Mouse (Mus musculus) duodenum, adult 2 months (tissue): Measurements from ENCODE around the gene Doxl2. TPM values are rescaled to one million over a fixed set of nuclear protein-coding genes. Genes with fewer than 3 reads are reported as not detected.

ENCODE experiments used
- polyA plus RNA-seq: library from polyadenylated mRNA; depleted of rRNA; stranded (reverse); fragments of >200 nt; gene quantifications from 2 replicates; pipeline ENCODE4 v1.2.3, GENCODE M21; 2012; ENCODE audit warnings: low replicate concordance; rRNA removed

Gene Doxl2
- not detected in 2 replicates for polyA plus RNA-seq

GRCm38 (mm10) chr6:48974663-48975062 lies at the start of gene Doxl2:
Gene Doxl2, plus strand, starts transcription at chr6:48974963.

GRCm38 (mm10) chr6:48929595-48929994 lies 45.2 kb upstream of the Doxl2 start, which contains the start of gene 1600015I10Rik:
Gene 1600015I10Rik, plus strand, starts transcription at chr6:48929895.

DNA sequence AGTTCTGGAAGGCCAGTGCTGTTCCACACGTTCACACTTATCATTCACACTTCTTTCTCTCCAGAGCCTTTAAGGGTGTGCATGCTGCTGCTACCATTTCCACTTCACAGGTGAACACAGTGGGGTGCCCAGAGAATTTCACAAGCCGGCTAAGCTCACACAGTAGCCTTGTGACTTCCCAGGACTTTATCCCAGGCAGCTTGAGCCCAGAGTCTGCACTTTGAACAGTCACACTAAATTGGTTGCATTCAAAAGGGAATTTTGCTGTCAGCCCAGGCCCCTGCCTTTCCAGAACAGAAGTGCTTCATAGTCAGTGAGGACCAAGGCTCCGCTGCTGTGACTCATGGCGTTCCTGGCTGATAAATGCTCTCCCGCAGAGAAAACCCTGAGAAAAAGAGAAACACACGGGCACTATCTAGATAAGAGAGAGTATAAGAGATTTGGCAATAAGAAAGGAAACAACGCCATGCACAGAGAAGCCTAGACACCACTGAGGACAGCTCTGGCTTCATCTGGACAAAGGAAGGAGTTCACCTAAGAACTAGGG lies 11.8 kb downstream of the Doxl2 start, which contains the start of gene Svs1:
Gene Svs1 (plus strand): TSS at position 418 of the 547 bp plus-strand sequence.

Other genes with a start within 250 kb of the Doxl2 start
- 10.2 and 21.6 TPM in 2 replicates for gene Gimap1, start 235.9 kb upstream of the Doxl2 start, polyA plus RNA-seq
- gene Gimap5, start 228.8 kb upstream of the Doxl2 start, polyA plus RNA-seq, result 7.1 and 9.2 TPM in 2 replicates
- 3.7 and 11.7 TPM in 2 replicates for gene Gimap3, start 204.1 kb upstream of the Doxl2 start, polyA plus RNA-seq
- gene Tmem176a, start 134.0 kb upstream of the Doxl2 start, polyA plus RNA-seq, result 106 and 117 TPM in 2 replicates
- gene Tmem176b, start 133.5 kb upstream of the Doxl2 start, polyA plus RNA-seq, result 210 and 214 TPM in 2 replicates
- gene Aoc1, start 102.1 kb upstream of the Doxl2 start, polyA plus RNA-seq, result 152 and 648 TPM in 2 replicates
- gene 1600015I10Rik, start 45.1 kb upstream of the Doxl2 start, polyA plus RNA-seq, result not detected in 2 replicates
- gene Svs1, start 11.9 kb downstream of the Doxl2 start, polyA plus RNA-seq, result not detected in 2 replicates
- gene Gpnmb, start 61.6 kb downstream of the Doxl2 start, polyA plus RNA-seq, result 0.53 and 1.6 TPM in 2 replicates
- 19.1 and 44.3 TPM in 2 replicates for gene Malsu1, start 98.8 kb downstream of the Doxl2 start, polyA plus RNA-seq
- 0.04 and 0.08 TPM in 2 replicates for gene Igf2bp3, start 240.0 kb downstream of the Doxl2 start, polyA plus RNA-seq